Mouse (Mus musculus) testis, adult 2 months (tissue): ENCODE data around the gene Sde2.

Source experiments
- CTCF ChIP-seq: fragments of 200-500 bp; IDR thresholded peaks from 2 replicates; pipeline ENCODE4 v1.5.1; 2012; ENCODE audit warnings: low read depth, mild to moderate bottlenecking, inconsistent platforms, low read length, moderate library complexity; ENCODE audit not compliant: control insufficient read depth, insufficient read depth, insufficient replicate concordance
- POLR2A ChIP-seq: fragments of 200-500 bp; IDR thresholded peaks from 2 replicates; pipeline ENCODE4 v1.6.1; 2012; ENCODE audit warnings: low read depth, mild to moderate bottlenecking, inconsistent platforms, low read length, moderate library complexity; ENCODE audit not compliant: control insufficient read depth

- TF ChIP-seq CTCF (no peak), POLR2A (no peak)
Measured at GRCm38 (mm10) chr1:180839201-180839910, 11.6 kb upstream of the Sde2 start.
